Mouse (Mus musculus): ENCODE measurements around the gene Gpr153.

Gene Gpr153

DNA sequence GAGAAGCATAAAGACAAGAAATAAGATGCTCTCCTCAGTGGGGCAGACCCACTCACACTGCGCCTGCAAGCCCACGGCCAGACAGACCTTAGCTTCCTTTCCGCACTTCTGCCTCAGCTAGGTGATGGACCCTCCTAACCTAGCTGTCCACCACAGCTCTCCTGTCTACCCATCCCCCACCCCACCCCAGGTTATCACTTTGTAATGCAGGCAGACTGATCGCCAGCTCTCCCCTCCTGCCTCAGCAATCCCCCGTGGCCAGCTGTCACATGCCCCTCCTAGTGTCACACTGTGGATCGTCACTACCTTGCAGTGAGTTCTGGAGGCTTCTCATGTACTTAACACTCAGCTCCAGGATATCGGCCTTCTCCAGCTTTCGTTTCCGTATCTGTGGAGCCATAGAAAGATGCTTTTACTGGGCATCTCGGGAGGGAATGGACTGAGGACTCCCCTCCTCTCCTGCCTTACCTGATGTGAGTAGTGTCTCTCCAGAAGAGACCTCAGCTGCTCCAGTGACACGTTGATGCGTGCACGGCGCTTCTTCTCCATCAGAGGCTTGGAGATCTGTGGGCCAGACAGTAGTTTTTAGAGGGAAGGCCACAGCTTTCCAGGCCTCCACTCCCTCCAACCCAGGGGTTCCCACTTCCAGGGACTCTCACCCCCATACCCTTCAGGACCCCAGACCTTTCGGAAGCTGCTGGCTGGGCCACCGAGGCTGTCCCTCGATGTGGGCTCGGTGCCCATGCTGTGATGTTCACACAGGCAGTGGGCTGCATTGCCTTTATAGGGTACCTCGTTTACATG, 13.5 kb downstream of the Gpr153 start:
- no peak for DNase-seq (ENCODE audit: low spot score in 2 of 2)

DNA sequence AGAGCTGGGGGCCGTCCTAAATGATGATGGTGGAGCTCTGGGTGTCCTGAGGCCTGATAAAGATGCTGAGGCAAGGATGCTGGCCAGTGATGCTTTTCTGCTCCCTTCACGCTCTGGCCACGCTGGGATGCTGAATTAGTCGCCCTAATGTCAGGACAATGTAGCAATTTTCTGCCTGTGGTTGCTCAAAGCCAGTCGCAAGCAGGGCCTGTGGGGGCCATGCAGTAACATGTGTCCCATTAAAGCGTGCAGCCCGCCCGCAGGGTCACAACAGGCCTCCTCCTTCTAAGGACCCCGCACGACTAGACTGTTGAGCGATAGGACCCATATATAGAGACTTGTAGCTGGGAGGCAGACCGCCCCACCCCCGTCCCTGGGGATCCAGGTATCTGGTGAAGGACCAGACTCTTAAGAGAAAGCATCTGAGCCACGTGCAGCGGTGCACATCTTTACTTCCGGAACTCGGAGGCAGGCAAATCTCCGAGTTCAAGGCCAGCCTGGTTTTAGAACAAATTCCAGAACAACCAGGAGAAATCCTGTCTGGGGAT, 14.4 kb downstream of the Gpr153 start:
- DNase-seq (ENCODE audit: low spot score in 2 of 2), result no peak

DNA sequence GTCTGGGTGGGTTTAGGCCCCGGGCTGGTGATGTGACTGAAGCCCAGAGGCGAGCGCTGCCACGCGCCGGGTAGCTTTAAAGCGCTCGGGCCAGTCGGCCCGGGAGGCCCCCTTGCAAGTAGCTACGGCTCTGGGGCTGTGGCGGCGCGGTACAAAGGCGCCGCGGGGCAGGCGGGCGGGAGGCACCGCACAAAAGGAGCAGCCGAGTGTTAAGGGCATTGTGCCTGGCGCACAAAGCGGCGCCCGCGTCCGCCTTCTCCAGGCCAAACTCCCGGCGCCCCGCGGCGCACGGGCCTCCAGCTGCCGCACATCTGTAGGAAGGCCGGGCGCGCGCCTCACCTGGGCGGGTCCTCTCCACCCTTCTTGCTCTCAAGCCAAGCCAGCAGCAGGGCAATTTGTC, 16.4 kb downstream of the Gpr153 start:
- DNase-seq (ENCODE audit: low spot score in 2 of 2), result no peak

DNA sequence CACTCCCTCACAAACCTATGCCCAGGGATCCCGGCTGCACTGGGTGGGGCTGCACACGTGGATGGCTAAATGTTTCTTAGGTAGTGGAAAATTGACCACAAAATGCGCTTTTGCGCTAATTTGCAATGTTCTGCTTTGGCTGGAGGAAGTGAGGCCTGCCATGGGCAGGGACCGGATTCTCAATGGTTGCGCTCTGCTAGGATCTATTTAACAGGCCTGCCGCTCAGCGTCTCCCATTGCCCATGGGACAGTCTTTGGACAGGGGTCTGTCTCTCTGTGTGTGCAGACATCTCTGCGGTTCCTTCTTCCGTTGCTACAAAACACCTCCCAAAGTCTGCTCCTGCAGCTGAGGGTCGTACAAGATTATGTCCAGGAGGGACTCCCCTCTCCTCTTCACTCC, 17.0 kb downstream of the Gpr153 start:
- no peak for DNase-seq (ENCODE audit: low spot score in 2 of 2)

DNA sequence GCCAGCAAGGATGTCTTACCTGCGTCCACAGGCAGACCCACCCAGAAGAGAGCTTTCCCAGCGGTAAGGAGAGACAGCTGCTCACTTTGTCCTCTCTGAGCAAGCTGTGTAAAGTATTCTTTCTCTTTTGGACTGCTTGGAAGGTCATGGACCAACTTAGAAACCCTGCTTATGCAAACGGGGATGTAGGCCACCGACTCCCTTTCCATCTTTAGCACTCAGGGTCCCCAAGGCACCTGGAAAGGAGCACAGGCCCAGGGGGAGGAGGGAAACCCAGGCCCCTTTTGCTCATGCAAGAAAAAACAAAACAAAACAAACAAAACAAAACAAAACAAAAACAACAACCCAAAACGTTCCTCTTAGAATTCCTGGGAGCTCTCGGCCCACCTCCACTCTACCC, 17.5 kb downstream of the Gpr153 start, which contains the start of gene Hes3:
Gene Hes3 (minus strand): TSS at position 101 of the 400 bp plus-strand sequence.
- DNase-seq (ENCODE audit: low spot score in 2 of 2), result no peak

DNA sequence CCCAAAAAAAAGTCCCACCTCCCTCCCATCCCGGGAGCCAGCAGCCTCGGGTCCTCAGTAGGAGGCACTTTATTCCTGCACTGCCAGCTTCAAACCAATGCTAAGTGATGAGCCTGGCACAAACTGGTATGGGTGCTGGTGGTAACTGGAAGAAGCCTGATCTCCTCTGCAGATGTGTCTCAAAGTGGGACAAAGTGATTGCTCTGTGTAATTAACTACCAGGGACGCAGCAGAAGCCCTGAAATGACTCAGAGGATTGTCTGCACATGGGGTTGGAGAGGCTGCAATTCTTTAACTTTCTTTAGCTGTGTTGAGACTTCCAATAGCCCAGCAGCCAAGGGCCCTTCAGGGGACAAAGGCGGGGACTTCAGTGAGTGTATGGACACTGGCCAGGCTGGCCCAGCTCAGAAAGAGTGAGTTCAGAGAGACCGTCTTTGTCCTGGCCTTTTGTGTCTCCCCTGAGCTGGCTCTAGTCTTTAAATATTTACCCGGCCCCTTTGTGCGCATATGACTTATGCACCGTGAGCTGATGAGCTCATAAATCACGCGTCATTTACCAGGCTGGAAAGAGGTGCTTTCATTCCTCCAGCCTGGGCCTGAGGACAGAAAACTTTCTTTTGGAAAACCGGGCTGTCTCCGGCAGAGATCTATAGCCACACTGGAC, 18.2 kb downstream of the Gpr153 start:
- no peak for DNase-seq (ENCODE audit: low spot score in 2 of 2)

DNA sequence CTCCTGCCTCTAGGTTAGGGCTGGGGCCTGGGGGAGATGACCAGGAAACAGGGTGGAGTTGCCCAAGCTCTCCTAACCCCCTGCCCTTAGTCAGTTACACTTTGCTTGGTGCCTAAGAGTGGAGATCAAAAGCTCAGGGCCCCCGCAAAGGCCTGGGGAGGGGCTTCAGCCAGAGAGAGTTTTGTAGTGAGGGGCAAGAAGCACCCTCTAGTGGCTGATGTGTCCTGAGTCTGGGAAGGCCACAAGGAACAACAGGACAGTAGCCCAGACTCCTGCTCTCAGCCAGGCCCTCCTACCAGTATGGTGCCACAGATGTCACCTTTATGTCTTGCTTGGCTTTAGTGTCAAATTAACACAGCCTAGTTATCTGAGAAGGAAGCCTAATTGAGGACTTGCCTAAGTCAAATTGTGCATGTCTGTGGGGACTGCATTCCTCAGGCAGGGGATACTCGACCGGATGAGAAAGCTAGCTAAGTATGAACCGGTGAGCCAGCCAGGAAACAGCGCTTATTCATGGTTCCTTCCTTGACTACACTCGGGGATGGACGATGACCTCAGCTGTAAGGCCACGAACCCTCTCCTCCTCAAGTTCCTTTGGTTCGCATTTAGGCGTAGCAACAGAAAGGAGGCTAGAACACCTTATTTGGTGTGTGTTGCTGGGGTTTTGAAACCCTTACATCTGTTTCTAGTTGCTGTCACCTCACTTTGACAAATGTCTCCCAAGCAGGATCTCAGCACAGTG, 20.3 kb downstream of the Gpr153 start:
- DNase-seq (ENCODE audit: low spot score in 2 of 2), result no peak

DNA sequence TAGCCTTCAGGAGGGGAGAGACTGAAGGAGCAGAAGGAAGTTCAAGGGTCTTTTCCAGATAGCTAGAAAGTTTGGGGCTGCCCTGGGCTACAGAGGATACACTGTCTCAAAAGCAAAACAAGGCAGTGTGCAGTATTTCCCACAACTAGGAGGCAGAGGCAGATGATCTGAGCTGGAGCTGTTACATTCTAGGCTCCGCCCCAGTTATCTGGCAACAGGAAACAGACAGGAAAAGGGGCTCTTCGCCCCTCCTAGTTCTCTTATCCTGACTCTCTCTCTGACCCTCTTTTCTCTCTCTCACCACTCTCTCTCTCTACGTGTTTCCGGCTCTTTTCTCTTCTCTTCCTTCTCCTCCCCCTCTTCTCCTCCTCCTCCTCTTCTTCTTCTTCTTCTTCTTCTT, 21.9 kb downstream of the Gpr153 start:
- no peak for DNase-seq (ENCODE audit: low spot score in 2 of 2)

DNA sequence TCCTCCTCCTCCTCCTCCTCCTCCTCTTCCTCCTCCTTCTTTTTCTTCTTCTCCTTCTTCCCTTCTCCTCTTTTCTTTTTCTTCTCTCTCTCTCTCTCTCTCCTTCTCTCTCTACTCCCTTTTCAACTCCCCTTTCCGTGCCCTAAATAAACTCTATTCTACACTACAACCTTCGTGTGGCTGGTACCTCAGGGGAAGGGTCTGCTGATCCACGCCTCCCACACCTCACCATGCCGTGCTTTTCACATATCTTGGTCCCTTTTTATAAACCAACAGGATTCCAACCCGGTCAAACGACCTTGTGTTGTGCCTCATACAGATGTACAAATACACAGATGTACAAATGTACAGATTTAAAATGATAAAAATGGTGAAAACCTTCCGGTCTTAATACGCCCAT, 22.3 kb downstream of the Gpr153 start:
- DNase-seq (ENCODE audit: low spot score in 2 of 2), result no peak

DNA sequence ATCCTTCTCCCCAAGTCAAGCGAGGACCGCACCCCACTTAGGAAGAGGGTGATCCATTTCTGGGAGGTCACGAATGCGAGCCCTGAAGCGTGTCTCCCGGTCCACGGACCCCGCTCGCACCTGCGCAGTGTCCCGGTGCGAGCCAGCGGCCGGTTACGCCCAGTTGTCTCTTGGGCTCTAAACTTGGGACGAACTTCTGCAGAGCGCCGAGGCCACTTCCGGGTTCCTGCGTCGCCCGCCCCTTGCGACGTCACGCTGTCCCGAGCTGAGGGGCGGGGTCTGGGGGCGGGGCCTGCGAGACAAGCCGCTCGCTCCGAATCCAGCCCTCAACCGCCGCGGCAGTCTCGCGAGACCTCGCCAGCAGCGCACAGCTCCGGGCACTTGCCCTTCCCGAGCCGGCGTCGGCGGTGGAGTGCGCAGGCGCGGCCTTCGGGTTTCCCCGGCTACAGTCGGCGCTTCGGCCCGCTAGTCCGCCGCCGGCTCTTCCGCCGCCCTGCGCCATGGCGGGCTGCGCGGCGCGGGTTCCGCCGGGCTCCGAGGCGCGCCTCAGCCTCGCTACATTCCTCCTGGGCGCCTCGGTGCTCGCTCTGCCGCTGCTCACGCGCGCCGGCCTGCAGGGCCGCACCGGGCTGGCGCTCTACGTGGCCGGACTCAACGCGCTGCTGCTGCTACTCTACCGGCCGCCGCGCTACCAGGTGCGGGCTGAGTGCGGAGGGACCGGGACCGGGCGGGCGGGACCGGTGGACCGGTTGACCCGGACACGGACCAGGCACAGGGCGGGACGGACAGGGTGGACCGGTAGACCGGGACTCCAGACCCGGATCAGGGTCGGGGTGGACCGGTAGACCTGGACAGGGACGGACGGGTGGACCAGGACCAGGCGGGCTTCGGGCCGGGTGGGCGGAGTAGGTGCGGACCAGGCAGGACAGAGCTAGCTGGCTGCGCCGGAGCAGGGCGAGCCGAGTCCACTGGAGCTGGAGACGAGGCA, 23.1 kb downstream of the Gpr153 start, which contains the start of gene Icmt:
Gene Icmt (plus strand): TSS at position 354 of the 988 bp plus-strand sequence.
- peak; percentile 93 to 98 for DNase-seq (ENCODE audit: low spot score in 2 of 2)

DNA sequence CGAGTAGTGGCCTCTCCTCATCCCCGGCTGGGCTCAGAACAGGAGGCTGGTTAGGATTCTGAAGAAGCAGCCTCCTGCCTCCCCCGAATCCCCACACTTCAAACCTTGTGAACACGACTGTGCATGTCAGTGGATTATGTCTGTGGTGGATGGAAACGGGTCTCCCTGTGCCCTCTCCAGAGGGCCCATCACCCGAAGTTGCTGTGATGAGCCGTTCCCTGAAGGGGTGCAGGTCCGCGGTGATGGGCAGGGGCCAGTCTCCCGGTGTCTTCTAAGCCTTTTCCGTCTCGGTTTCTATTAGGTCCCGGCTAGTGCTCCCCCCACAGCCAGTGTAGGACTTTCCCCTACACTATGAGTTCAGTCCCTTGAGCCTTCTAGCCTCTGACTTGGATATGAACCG, 24.8 kb downstream of the Gpr153 start:
- DNase-seq (ENCODE audit: low spot score in 2 of 2), result no peak

DNA sequence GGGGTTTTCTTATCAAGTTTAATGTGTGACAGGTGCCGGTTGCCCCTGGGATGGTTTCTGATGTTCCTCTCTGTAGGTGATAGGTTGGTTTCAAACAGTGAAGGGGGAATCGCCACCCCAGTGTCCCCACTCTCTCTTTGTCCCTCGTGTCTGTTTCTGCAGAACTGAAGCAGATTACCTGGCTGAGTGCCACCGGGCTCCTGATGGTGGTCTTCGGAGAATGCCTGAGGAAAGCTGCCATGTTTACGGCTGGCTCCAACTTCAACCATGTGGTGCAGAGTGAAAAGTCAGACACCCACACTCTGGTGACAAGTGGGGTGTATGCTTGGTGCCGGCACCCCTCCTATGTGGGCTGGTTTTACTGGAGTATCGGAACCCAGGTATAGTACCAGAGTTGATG, 26.3 kb downstream of the Gpr153 start:
- no peak for DNase-seq (ENCODE audit: low spot score in 2 of 2)

DNA sequence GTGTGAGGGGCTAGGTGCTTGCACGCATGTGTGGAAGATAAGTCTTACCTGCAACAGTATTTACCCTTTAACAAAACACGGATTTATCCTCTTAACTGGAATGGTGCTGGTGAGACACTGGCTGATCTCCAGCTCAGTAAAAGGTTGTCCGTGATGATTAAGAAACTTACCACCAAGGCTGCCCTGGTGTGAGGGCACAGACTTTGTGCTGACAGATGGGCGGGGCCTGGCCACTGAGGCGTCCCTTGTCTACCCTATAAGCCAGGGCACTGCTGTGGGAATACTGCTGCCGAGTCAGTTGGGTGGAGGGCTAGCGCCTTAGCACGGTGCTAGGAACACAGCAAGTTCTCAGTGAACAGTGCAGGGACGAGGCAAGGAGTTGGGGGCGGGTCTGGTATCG, 28.0 kb downstream of the Gpr153 start:
- DNase-seq (ENCODE audit: low spot score in 2 of 2), result no peak

DNA sequence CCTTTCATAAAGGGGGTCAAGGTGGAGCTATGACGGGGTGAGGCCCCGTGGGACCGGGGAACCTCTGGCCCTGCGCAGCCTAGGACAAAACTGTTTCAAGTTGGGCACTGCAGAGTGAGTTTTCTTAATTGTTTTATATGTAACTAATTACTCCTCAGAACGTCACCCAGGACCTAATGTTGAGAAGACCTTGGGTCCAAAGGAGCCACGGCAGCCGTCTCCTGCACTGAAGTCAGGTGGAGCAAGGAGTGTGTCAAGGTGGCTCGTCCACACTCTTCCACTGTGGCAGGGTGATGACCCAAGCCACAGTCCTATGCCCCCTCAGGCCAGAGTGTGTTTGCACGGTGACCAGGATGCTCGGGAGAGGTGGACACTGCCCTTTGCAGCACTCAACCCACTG, 29.1 kb downstream of the Gpr153 start:
- no peak for DNase-seq (ENCODE audit: low spot score in 2 of 2)

DNA sequence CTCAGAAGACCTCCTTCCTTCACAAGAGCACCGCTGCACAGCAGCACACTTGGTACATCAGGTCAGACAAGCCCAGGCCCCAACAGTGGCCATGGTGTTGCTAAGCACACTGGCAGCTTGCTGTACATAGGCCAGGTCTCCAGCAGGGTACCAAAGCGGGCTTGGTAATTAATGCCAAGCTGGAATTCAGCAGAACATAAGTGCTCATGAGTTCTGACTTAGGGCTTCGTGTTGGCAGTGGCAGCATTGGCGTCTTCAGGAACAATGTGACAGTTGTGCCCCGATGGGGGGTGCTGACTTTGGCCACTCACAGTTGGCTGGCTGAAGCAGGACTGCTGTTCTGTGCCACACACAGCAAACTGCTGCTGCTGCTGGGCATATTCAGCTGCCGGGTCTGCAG, 30.7 kb downstream of the Gpr153 start:
- DNase-seq (ENCODE audit: low spot score in 2 of 2), result no peak

DNA sequence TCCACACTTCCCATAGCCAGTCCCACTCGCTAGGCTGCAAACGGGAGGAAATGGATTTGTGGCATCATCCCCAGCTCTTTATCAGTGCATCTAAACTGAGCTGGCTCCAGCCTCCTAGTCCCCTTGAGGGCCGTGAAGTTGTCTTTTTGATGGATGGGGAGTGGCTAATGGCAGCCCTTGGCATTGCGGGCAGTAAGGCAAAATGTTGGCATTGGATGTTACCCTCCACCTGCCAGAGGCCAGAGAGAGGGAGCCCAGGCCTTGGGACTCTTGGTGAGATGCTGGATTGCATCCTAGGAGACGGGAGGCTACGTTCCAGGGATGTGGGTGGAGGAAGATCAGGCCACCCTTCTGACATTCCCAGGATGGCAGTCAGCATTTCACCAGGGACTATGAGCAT, 32.0 kb downstream of the Gpr153 start:
- DNase-seq (ENCODE audit: low spot score in 2 of 2), result no peak

DNA sequence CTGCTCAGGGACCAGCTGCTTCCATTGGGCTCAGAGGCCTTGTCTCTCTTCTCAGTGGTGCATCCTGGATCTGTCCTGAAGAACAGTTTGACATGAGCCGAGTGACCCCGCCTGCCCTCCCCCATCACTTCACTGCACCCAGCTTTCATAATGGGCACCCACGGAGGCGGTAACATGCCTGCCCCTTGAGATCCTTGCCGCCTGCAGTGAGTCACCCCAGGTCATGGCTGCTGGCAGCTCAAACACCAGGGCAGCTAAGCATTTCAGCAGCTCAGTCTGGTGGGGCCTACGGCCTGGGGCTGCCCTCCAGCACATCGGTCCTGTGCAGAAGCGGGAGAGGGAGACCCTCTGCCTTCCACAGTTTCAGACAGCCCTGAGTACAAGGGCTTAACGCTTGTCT, 33.5 kb downstream of the Gpr153 start:
- no peak for DNase-seq (ENCODE audit: low spot score in 2 of 2)

DNA sequence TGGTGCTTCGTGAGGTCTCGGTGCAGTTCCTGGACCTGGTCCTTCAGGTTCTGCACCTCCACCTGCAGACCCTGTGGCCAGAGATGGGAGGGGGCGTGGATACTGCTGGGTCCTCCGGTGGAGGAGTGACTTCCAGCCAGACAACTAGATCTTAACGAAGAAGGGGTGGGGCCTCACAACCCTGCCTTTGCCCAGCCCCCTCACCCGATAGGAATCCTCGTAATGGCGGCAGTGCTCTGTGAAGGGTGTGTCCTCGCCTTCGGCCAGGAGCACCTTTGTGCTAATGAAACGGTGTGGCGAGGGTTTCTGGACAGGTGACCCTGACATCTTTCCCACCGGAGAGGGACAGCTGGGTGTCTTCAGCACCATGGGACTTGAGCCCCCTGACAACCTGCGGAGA, 38.2 kb downstream of the Gpr153 start:
- no peak for DNase-seq (ENCODE audit: low spot score in 2 of 2)

DNA sequence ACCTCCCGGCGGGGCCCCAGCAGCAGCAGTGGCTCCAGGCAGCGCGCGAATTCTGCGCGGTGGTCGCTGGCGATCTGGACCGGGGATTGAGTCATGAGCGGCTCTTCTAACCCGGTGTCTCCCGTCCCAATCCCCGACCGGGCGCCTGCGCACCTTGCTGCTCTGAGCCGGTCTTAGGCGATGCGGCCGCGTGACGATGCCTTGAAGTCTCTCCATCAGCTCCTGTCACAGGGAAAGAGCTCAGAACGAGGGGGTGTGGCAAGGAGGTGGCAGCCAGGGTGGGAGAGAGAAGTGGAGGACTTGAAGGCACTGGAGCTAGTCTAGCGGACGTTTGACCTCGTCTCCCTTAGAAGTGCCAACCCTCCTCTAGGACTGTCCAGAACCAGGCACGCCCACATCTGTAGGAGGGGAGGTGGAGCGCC, 39.2 kb downstream of the Gpr153 start:
- DNase-seq (ENCODE audit: low spot score in 2 of 2), result no peak

DNA sequence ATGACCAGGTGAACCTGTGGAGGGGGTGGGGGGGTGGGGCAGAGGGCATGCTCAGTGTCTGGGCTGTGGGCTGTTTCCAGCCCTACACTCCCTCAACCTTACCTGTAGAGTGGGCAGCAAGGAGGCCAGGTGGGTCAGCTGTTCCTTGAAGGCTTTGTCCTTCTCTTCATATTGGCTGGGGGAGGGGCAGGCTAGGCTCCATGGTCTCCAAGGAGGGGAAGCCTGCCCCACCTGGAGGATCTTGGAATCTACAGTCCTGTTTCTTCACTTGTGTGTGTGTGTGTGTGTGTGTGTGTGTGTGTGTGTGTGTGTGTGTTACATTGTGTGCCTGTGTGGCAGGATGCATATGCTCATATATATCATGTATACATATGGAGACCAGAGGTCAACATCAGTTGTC, 39.9 kb downstream of the Gpr153 start:
- DNase-seq (ENCODE audit: low spot score in 2 of 2), result no peak

Measured in left cerebral cortex, adult 9 months (tissue).